Mouse (Mus musculus) G1E (cell line): ENCODE results near the gene Nup54. TPM values are rescaled to one million over a fixed set of nuclear protein-coding genes. Genes with fewer than 3 reads are reported as not detected.

ENCODE experiments used
- ATAC-seq: 2 replicates; pipeline ENCODE4 v1.8.0; 2016; ENCODE audit warnings: mild to moderate bottlenecking; ENCODE audit not compliant: insufficient number of reproducible peaks, poor library complexity, low FRiP score, severe bottlenecking; ENCODE audit errors: extremely low read depth
- DNase-seq: peaks from one replicate; pipeline ENCODE4 v3.0.0; 2012; ENCODE audit warnings: low spot score
- H3K27me3 ChIP-seq: 2 replicates; pipeline ENCODE4 v1.6.1; 2012; ENCODE audit warnings: mild to moderate bottlenecking, low read length, inconsistent platforms; ENCODE audit not compliant: insufficient read depth
- H3K36me3 ChIP-seq: replicated peaks from 2 replicates; pipeline ENCODE3; 2012; ENCODE audit warnings: mild to moderate bottlenecking, inconsistent platforms
- H3K4me1 ChIP-seq: 2 replicates; pipeline ENCODE4 v1.6.1; 2012; ENCODE audit warnings: low read depth, low read length, inconsistent platforms, mixed read lengths; ENCODE audit not compliant: insufficient read depth
- H3K4me3 ChIP-seq: 2 replicates; pipeline ENCODE4 v1.5.1; 2012; ENCODE audit warnings: low read depth, mild to moderate bottlenecking, inconsistent platforms, low read length, moderate library complexity, mixed read lengths
- H3K9me3 ChIP-seq: replicated peaks from 2 replicates; pipeline ENCODE4 v1.6.1; 2012; ENCODE audit warnings: inconsistent platforms
- CTCF ChIP-seq: IDR thresholded peaks from 2 replicates; pipeline ENCODE4 v1.5.1; 2012; ENCODE audit warnings: low read depth, low read length, inconsistent platforms, mixed read lengths
- GATA1 ChIP-seq: IDR thresholded peaks from 2 replicates; pipeline ENCODE4 v1.6.1; 2012; ENCODE audit warnings: borderline replicate concordance, low read length, inconsistent platforms, mixed read lengths
- GATA2 ChIP-seq: IDR thresholded peaks from 2 replicates; pipeline ENCODE4 v1.6.1; 2012; ENCODE audit warnings: low read depth, low read length, inconsistent platforms, borderline replicate concordance
- POLR2AphosphoS5 ChIP-seq: IDR thresholded peaks from 2 replicates; pipeline ENCODE4 v1.6.1; 2012; ENCODE audit warnings: low read depth, low read length, inconsistent platforms; ENCODE audit not compliant: insufficient replicate concordance
- TAL1 ChIP-seq: conservative IDR thresholded peaks from 2 replicates; pipeline ENCODE4 v1.6.1; 2012; ENCODE audit warnings: low read depth, low read length, inconsistent platforms, mixed read lengths
- polyA plus RNA-seq: library from polyadenylated mRNA; stranded (reverse); fragments of >175 nt; gene quantifications from 2 replicates; pipeline ENCODE4 v1.2.3, GENCODE M21; 2012
- total RNA-seq, 2 experiments: library from RNA; stranded (forward) in 1 of 2; stranded (reverse) in 1 of 2; fragments of 200-1000 nt in 1 of 2; fragments of >200 nt in 1 of 2; fragmentation: Nextera tagmentation in 1 of 2; gene quantifications; 2 replicates each; pipeline ENCODE4 v1.2.3; 2014 to 2017

Gene Nup54
- total and polyA plus RNA-seq, 3 experiments, result 34.0 to 119 (median 101) TPM

DNA sequence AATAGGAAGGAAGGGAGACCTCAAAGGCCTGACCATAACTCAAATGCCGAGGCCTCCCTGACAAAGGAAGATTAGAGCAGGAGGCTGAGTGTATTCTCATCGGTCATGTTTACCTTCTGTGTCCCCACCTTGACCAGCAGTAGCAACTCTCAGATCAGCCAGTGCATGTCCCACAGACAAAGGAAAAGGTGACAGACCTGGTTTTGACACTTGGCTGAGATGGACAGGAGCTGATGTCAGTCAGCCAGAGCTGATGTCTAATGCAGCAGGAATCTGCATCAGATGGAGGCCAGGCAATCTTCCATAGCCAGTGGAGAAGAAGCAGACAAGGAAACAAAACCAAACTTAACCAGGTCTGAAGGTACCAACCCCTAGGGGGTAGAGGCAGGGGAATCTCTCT is 62.4 kb downstream of the Nup54 start:
- no peak for ATAC-seq
- no peaks in the 10 kb centered on the region for H3K36me3 ChIP-seq
- peaks cover 56% of the 10 kb centered on the region for H3K27me3 ChIP-seq
- DNase-seq, result no peak
- peaks cover 8% of the 10 kb centered on the region for H3K4me1 ChIP-seq
- H3K9me3 ChIP-seq, result no peaks in the 10 kb centered on the region
- H3K4me3 ChIP-seq, result no peak overlapping the region
- TF ChIP-seq POLR2AphosphoS5, result no peak
- TF ChIP-seq GATA2, result no peak

DNA sequence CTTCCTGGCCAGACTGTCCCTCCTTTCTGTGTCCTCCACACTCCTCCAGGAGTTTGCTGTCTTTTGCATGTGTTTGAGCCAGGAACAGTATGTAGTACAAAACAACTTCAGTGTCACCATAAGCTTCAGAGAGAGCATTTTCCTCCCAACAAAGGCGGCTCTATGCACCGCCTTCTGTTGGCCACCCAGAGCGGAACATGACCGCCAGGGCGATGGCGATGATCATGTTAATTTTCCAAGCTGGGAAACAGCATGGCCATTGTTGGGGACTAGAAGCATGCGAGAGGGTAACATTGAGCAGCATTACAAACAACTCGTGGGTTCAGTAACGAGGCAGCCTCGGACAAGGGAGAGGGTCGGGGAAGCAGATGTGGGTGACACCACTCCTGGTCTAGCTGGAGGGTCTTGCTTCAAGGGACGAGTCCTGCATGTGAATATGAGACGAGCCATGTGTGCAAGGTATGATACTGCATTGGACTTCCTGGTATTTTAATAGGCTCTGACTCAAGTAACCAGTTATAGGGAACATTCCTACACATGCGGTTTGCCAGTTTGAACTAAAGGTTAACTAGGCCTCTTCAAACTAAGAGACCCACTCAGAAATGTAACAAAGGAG is 63.5 kb downstream of the Nup54 start:
- ATAC-seq, result no peak
- H3K27me3 ChIP-seq, result peaks cover 54% of the 10 kb centered on the region
- H3K36me3 ChIP-seq, result no peaks in the 10 kb centered on the region
- peaks cover 8% of the 10 kb centered on the region for H3K4me1 ChIP-seq
- TF ChIP-seq GATA1 (no peak), TAL1 (no peak), GATA2 (no peak), POLR2AphosphoS5 (no peak), CTCF (no peak)
- no peak overlapping the region for H3K4me3 ChIP-seq
- H3K9me3 ChIP-seq, result no peaks in the 10 kb centered on the region
- DNase-seq, result no peak

DNA sequence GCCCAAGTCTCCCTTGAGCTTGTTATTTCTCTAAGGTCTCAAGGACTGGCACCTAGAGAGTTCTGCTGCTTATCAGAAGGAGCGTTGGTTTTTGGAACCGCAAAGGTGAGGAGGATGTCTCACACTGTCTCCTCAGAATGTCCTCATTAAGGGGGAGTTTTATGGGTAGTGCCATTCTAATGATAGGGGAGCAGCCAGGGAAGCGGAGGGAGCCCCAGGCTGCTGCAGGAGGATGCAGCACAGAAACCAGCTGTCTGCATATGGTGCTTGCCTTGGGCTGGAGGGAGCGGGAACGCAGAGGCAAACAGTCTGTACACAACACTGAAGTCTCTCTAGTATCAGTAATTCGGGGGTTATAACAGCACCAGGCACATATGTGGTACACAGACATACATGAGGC is 64.1 kb downstream of the Nup54 start:
- TF ChIP-seq CTCF (no peak), POLR2AphosphoS5 (no peak)
- DNase-seq, result no peak
- H3K36me3 ChIP-seq, result no peaks in the 10 kb centered on the region
- no peak overlapping the region for H3K4me3 ChIP-seq
- ATAC-seq, result no peak
- H3K9me3 ChIP-seq, result no peaks in the 10 kb centered on the region
- H3K4me1 ChIP-seq, result peaks cover 8% of the 10 kb centered on the region
- peaks cover 55% of the 10 kb centered on the region for H3K27me3 ChIP-seq

DNA sequence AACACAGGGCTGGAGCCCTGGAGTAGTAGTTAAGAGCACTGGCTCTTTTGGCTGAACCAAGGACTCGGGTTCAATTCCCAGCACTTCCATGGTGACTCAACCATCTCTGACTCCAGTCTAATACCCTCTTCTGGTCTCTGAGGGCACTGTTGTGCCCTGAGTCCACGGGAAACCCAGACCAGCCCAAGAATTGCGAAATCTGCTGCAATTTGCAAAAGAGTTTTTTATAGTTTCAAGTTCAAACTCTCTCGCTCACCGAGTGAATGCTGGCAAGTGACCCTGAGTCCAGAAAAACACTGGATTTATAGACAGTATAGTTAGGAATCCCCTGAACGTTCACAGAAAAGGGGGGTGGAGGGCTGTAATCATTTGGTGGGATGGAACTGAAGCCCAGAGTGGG is 64.6 kb downstream of the Nup54 start:
- Histone ChIP-seq H3K36me3 (no peaks in the 10 kb centered on the region), H3K4me1 (peaks cover 3% of the 10 kb centered on the region), H3K4me3 (no peak overlapping the region), H3K27me3 (peaks cover 55% of the 10 kb centered on the region), H3K9me3 (no peaks in the 10 kb centered on the region)
- DNase-seq, result no peak
- no peak for TF ChIP-seq GATA2
- TF ChIP-seq CTCF, result no peak
- TF ChIP-seq GATA1, result no peak
- no peak for TF ChIP-seq POLR2AphosphoS5
- TF ChIP-seq TAL1, result no peak
- no peak for ATAC-seq

DNA sequence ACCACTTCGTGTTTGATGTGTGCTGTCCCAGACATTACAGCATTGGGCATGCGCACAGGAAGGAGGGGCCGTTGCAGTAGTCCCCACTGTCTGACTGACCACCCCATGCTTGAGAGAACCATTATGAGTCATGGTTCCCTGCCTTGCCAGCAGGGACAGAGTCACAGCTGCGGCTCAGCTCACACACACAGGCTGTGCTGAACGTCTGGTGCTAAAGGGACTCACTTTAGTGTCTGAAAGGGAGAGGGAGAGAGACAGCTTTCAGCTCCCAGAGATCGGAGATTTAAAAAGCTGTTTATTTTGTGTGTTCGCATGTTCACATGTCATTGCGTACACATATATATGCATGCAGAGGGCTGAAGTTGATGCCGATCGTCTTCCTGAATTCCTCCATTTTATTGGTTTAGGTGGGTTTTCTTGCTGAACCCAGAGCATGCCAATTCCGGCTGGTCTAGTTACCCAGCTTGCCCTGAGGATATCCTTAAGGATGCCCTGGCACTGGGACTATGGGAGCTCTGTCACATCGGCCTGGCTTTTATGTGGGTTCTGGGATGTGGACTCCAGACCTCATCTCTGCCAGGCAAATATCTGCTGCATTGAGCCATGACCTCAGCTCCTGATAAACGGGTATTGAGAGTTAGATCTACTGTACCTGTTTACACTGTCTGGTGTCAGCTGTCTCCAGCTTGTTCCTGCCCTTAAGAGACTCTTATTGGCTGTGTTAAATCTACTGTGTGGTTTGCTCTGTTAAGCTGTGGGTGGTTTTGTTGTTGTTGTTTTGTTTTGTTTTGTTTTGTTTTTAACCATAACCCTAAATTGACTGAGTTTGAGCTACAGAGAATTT is 65.6 kb downstream of the Nup54 start:
- Histone ChIP-seq H3K4me3 (no peak overlapping the region), H3K4me1 (no peaks in the 10 kb centered on the region), H3K27me3 (peaks cover 57% of the 10 kb centered on the region), H3K9me3 (no peaks in the 10 kb centered on the region), H3K36me3 (no peaks in the 10 kb centered on the region)
- TF ChIP-seq GATA2, result no peak
- TF ChIP-seq GATA1, result no peak
- no peak for TF ChIP-seq TAL1
- no peak for TF ChIP-seq POLR2AphosphoS5
- TF ChIP-seq CTCF, result no peak
- ATAC-seq (no peak), DNase-seq (no peak)

DNA sequence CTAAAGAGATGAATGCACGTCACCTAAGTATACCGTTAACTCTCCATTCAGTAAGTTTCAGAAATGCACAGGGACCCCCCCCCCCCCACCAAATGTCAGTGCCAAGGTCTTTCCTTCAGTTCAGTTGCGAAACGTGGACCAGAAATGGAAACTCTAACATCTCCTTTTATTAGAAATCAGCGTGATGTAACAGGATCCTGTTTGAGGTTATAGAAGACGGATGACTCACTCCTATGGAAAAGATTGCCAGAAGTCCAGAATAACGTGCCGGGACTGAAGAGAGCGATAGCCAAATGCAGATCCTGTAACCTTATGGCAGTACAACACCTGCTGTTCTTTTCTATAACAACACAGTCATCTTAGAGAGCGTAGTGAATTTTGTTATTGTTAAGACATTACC is 66.6 kb downstream of the Nup54 start:
- H3K4me3 ChIP-seq, result no peak overlapping the region

DNA sequence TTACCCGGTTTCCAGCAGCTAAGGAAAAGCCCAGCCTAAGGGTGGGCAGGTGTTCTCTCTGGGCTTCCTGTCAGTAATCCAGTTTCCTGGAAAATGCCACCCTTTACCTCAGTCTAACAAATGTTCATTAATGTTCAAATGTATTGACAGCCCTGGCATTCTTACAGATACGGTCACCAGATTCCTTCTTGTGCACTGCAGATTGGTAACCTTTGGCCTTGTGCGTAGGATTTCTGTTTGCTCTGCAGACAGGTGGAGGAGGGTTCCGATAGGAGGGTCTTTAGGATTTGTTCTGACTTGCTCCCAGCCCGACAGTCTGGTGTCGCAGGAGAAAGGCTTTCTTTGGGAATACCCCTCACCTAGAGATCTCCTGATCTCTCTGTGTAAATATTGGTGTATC is 68.5 kb downstream of the Nup54 start:
- DNase-seq (no peak), ATAC-seq (no peak)
- H3K27me3 ChIP-seq, result peaks cover 56% of the 10 kb centered on the region
- no peaks in the 10 kb centered on the region for H3K9me3 ChIP-seq
- no peaks in the 10 kb centered on the region for H3K4me1 ChIP-seq
- H3K4me3 ChIP-seq, result no peak overlapping the region
- no peaks in the 10 kb centered on the region for H3K36me3 ChIP-seq
- no peak for TF ChIP-seq POLR2AphosphoS5
- no peak for TF ChIP-seq GATA1
- no peak for TF ChIP-seq CTCF
- no peak for TF ChIP-seq GATA2
- no peak for TF ChIP-seq TAL1

More for the DNA sequence above, 66.6 kb downstream of the Nup54 start:
- TF ChIP-seq POLR2AphosphoS5, result no peak
- TF ChIP-seq GATA1, result no peak
- no peak for TF ChIP-seq CTCF
- no peak for TF ChIP-seq GATA2
- TF ChIP-seq TAL1, result no peak
- H3K27me3 ChIP-seq, result peaks cover 57% of the 10 kb centered on the region
- no peaks in the 10 kb centered on the region for H3K9me3 ChIP-seq
- no peaks in the 10 kb centered on the region for H3K36me3 ChIP-seq
- ATAC-seq (no peak), DNase-seq (no peak)
- no peaks in the 10 kb centered on the region for H3K4me1 ChIP-seq

Other genes with a start within 250 kb of the Nup54 start
- gene U90926, start 219.8 kb downstream of the Nup54 start, total RNA-seq (2014; fragmentation: Nextera tagmentation), result not detected in 2 replicates
- not detected in 2 replicates for gene U90926, start 219.8 kb downstream of the Nup54 start, total RNA-seq (2017)
- gene U90926, start 219.8 kb downstream of the Nup54 start, polyA plus RNA-seq, result not detected in 2 replicates
- not detected in 2 replicates for gene Ppef2, start 178.9 kb downstream of the Nup54 start, total RNA-seq (2014; fragmentation: Nextera tagmentation)
- 0.05 and 0.17 TPM in 2 replicates for gene Ppef2, start 178.9 kb downstream of the Nup54 start, total RNA-seq (2017)
- gene Ppef2, start 178.9 kb downstream of the Nup54 start, polyA plus RNA-seq, result not detected in 2 replicates
- gene Naaa, start 157.0 kb downstream of the Nup54 start, total RNA-seq (2014; fragmentation: Nextera tagmentation), result 13.1 and 22.4 TPM in 2 replicates
- 15.1 and 17.5 TPM in 2 replicates for gene Naaa, start 157.0 kb downstream of the Nup54 start, total RNA-seq (2017)
- gene Naaa, start 157.0 kb downstream of the Nup54 start, polyA plus RNA-seq, result 6.9 and 7.8 TPM in 2 replicates
- 76.9 and 85.3 TPM in 2 replicates for gene Sdad1, start 124.7 kb downstream of the Nup54 start, total RNA-seq (2014; fragmentation: Nextera tagmentation)
- gene Sdad1, start 124.7 kb downstream of the Nup54 start, total RNA-seq (2017), result 66.0 and 76.9 TPM in 2 replicates
- gene Sdad1, start 124.7 kb downstream of the Nup54 start, polyA plus RNA-seq, result 62.6 and 83.4 TPM in 2 replicates
- not detected in 2 replicates for gene Cxcl9, start 107.1 kb downstream of the Nup54 start, total RNA-seq (2014; fragmentation: Nextera tagmentation)
- gene Cxcl9, start 107.1 kb downstream of the Nup54 start, total RNA-seq (2017), result 0.06 TPM in 1 of 2 replicates, not detected in the other
- not detected in 2 replicates for gene Cxcl9, start 107.1 kb downstream of the Nup54 start, polyA plus RNA-seq
- gene Art3, start 103.4 kb downstream of the Nup54 start, total RNA-seq (2014; fragmentation: Nextera tagmentation), result not detected in 2 replicates
- gene Art3, start 103.4 kb downstream of the Nup54 start, total RNA-seq (2017), result 0.22 TPM in 1 of 2 replicates, not detected in the other
- gene Art3, start 103.4 kb downstream of the Nup54 start, polyA plus RNA-seq, result not detected in 2 replicates
- gene Cxcl10, start 86.3 kb downstream of the Nup54 start, total RNA-seq (2014; fragmentation: Nextera tagmentation), result not detected in 2 replicates
- 0.05 and 0.35 TPM in 2 replicates for gene Cxcl10, start 86.3 kb downstream of the Nup54 start, total RNA-seq (2017)
- not detected in 2 replicates for gene Cxcl10, start 86.3 kb downstream of the Nup54 start, polyA plus RNA-seq
- 31.8 and 32.6 TPM in 2 replicates for gene Scarb2, start 71.6 kb upstream of the Nup54 start, total RNA-seq (2014; fragmentation: Nextera tagmentation)
- gene Scarb2, start 71.6 kb upstream of the Nup54 start, total RNA-seq (2017), result 47.5 and 50.0 TPM in 2 replicates
- gene Scarb2, start 71.6 kb upstream of the Nup54 start, polyA plus RNA-seq, result 6.5 and 7.1 TPM in 2 replicates
- not detected in 2 replicates for gene Fam47e, start 119.8 kb upstream of the Nup54 start, total RNA-seq (2014; fragmentation: Nextera tagmentation)
- gene Fam47e, start 119.8 kb upstream of the Nup54 start, total RNA-seq (2017), result 0.22 TPM in 1 of 2 replicates, not detected in the other
- gene Fam47e, start 119.8 kb upstream of the Nup54 start, polyA plus RNA-seq, result not detected in 2 replicates
- not detected in 2 replicates for gene Stbd1, start 167.8 kb upstream of the Nup54 start, total RNA-seq (2014; fragmentation: Nextera tagmentation)
- gene Stbd1, start 167.8 kb upstream of the Nup54 start, total RNA-seq (2017), result 0.11 TPM in 1 of 2 replicates, not detected in the other
- gene Stbd1, start 167.8 kb upstream of the Nup54 start, polyA plus RNA-seq, result not detected in 2 replicates
- not detected in 2 replicates for gene Ccdc158, start 240.1 kb upstream of the Nup54 start, total RNA-seq (2014; fragmentation: Nextera tagmentation)
- gene Ccdc158, start 240.1 kb upstream of the Nup54 start, total RNA-seq (2017), result 0.05 and 0.23 TPM in 2 replicates
- not detected in 2 replicates for gene Ccdc158, start 240.1 kb upstream of the Nup54 start, polyA plus RNA-seq
- gene Shroom3, start 248.2 kb upstream of the Nup54 start, total RNA-seq (2014; fragmentation: Nextera tagmentation), result not detected in 2 replicates
- 0.60 and 0.93 TPM in 2 replicates for gene Shroom3, start 248.2 kb upstream of the Nup54 start, total RNA-seq (2017)
- gene Shroom3, start 248.2 kb upstream of the Nup54 start, polyA plus RNA-seq, result not detected in 2 replicates